Mouse (Mus musculus) MEL (cell line): ENCODE data around the gene Akr1b8. TPM values are rescaled to one million over a fixed set of nuclear protein-coding genes. Genes with fewer than 3 reads are reported as not detected.
A peak's percentile ranks its signal among the peaks of the same experiment; 100 is the strongest.

Source experiments
- DNase-seq: peaks from one replicate; pipeline ENCODE4 v3.0.0; 2011; ENCODE audit warnings: low read depth, low spot score
- H3K27ac ChIP-seq: 2 replicates; pipeline ENCODE4 v1.5.1; 2012; ENCODE audit warnings: low read depth, mild to moderate bottlenecking, control low read depth, low read length, moderate library complexity; ENCODE audit not compliant: control insufficient read depth
- H3K27me3 ChIP-seq, 2 experiments: fragments of 150-350 bp in 1 of 2; sonication (generic) in 1 of 2; 2 replicates each; pipeline ENCODE4 v1.6.1; 2012; ENCODE audit warnings: low read length in 2 of 2, mild to moderate bottlenecking in 2 of 2, improper control_type of control experiment in 1 of 2, moderate library complexity in 1 of 2; ENCODE audit not compliant: insufficient read depth in 2 of 2, control insufficient read depth in 1 of 2
- H3K36me3 ChIP-seq, 2 experiments: 2 replicates each; pipeline ENCODE4 v1.6.1; 2012 to 2014; ENCODE audit warnings: low read length in 2 of 2, improper control_type of control experiment in 1 of 2, inconsistent platforms in 1 of 2, mild to moderate bottlenecking in 1 of 2; ENCODE audit not compliant: insufficient read depth in 2 of 2, control insufficient read depth in 1 of 2
- H3K4me1 ChIP-seq, 2 experiments: fragments of 150-350 bp in 1 of 2; sonication (generic) in 1 of 2; 2 replicates each; pipeline ENCODE4 v1.6.1; 2012; ENCODE audit warnings: low read length in 2 of 2, improper control_type of control experiment in 1 of 2, mild to moderate bottlenecking in 1 of 2; ENCODE audit not compliant: insufficient read depth in 2 of 2, control insufficient read depth in 1 of 2
- H3K4me3 ChIP-seq, 2 experiments: fragments of 150-350 bp in 1 of 2; sonication (generic) in 1 of 2; 2 replicates each; pipeline ENCODE4 v1.5.1; 2012; ENCODE audit warnings: low read depth in 2 of 2, low read length in 2 of 2, mild to moderate bottlenecking in 2 of 2, moderate library complexity in 2 of 2, control low read depth in 1 of 2, improper control_type of control experiment in 1 of 2; ENCODE audit not compliant: control insufficient read depth in 1 of 2, insufficient read depth in 1 of 2
- H3K79me2 ChIP-seq: 2 replicates; pipeline ENCODE4 v1.6.1; 2012; ENCODE audit warnings: mild to moderate bottlenecking, low read length, moderate library complexity; ENCODE audit not compliant: control insufficient read depth, poor library complexity, insufficient read depth
- H3K9ac ChIP-seq: 2 replicates; pipeline ENCODE4 v1.6.1; 2012; ENCODE audit warnings: low read depth, mild to moderate bottlenecking, control low read depth, low read length, moderate library complexity; ENCODE audit not compliant: control insufficient read depth, poor library complexity, severe bottlenecking
- H3K9me3 ChIP-seq: fragments of 150-350 bp; sonication (generic); replicated peaks from 2 replicates; pipeline ENCODE4 v1.6.1; 2012; ENCODE audit warnings: mild to moderate bottlenecking, low read length, improper control_type of control experiment, moderate library complexity; ENCODE audit not compliant: insufficient read depth
- E2F4 ChIP-seq: IDR thresholded peaks from 2 replicates; pipeline ENCODE4 v1.6.1; 2011; ENCODE audit warnings: low read depth, low read length, improper control_type of control experiment, borderline replicate concordance
- ELF1 ChIP-seq: IDR thresholded peaks from 2 replicates; pipeline ENCODE4 v1.6.1; 2014; ENCODE audit warnings: low read depth, mild to moderate bottlenecking, inconsistent platforms, low read length, improper control_type of control experiment, moderate library complexity
- ETS1 ChIP-seq: IDR thresholded peaks from 2 replicates; pipeline ENCODE4 v1.6.1; 2012; ENCODE audit warnings: low read depth, mild to moderate bottlenecking, inconsistent platforms, low read length, improper control_type of control experiment, moderate library complexity
- GATA1 ChIP-seq: IDR thresholded peaks from 2 replicates; pipeline ENCODE4 v1.6.1; 2011; ENCODE audit warnings: low read depth, low read length, improper control_type of control experiment
- KAT2A ChIP-seq: conservative IDR thresholded peaks from 2 replicates; pipeline ENCODE4 v1.6.1; 2012; ENCODE audit warnings: low read depth, low read length, improper control_type of control experiment, inconsistent platforms
- MAFK ChIP-seq: IDR thresholded peaks from 2 replicates; pipeline ENCODE4 v1.6.1; 2011; ENCODE audit warnings: low read depth, mild to moderate bottlenecking, low read length, improper control_type of control experiment, borderline replicate concordance
- MYC ChIP-seq: IDR thresholded peaks from 2 replicates; pipeline ENCODE4 v1.6.1; 2011; ENCODE audit warnings: low read depth, mild to moderate bottlenecking, low read length, improper control_type of control experiment, moderate library complexity
- NRF1 ChIP-seq: IDR thresholded peaks from 2 replicates; pipeline ENCODE4 v1.6.1; 2014; ENCODE audit warnings: low read depth, mild to moderate bottlenecking, inconsistent platforms, low read length, improper control_type of control experiment, moderate library complexity; ENCODE audit not compliant: poor library complexity, insufficient read depth, severe bottlenecking
- RAD21 ChIP-seq: IDR thresholded peaks from 2 replicates; pipeline ENCODE4 v1.6.1; 2011; ENCODE audit warnings: mild to moderate bottlenecking, low read depth, low read length, improper control_type of control experiment
- TAL1 ChIP-seq: IDR thresholded peaks from 2 replicates; pipeline ENCODE4 v1.6.1; 2012; ENCODE audit warnings: mild to moderate bottlenecking, inconsistent platforms, low read length, moderate library complexity, mixed read lengths
- TBP ChIP-seq: IDR thresholded peaks from 2 replicates; pipeline ENCODE4 v1.8.0; 2011; ENCODE audit warnings: low read depth, low read length, improper control_type of control experiment
- TCF12 ChIP-seq: IDR thresholded peaks from 2 replicates; pipeline ENCODE4 v1.6.1; 2014; ENCODE audit warnings: low read depth, mild to moderate bottlenecking, inconsistent platforms, low read length, improper control_type of control experiment, moderate library complexity
- USF1 ChIP-seq: IDR thresholded peaks from 2 replicates; pipeline ENCODE4 v1.6.1; 2014; ENCODE audit warnings: low read depth, mild to moderate bottlenecking, inconsistent platforms, low read length, improper control_type of control experiment, moderate library complexity
- USF2 ChIP-seq, 2 experiments: IDR thresholded peaks; 2 replicates each; pipeline ENCODE4 v1.6.1; 2011 to 2012; ENCODE audit warnings: improper control_type of control experiment in 2 of 2, low read length in 2 of 2, borderline replicate concordance in 1 of 2, inconsistent platforms in 1 of 2, low read depth in 1 of 2, mild to moderate bottlenecking in 1 of 2; ENCODE audit not compliant: insufficient read depth in 1 of 2
- ZMIZ1 ChIP-seq: IDR thresholded peaks from 2 replicates; pipeline ENCODE4 v1.6.1; 2012; ENCODE audit warnings: low read depth, mild to moderate bottlenecking, inconsistent platforms, low read length, improper control_type of control experiment, moderate library complexity
- ZNF384 ChIP-seq: IDR thresholded peaks from 2 replicates; pipeline ENCODE4 v1.6.1; 2012; ENCODE audit warnings: low read depth, mild to moderate bottlenecking, inconsistent platforms, low read length, improper control_type of control experiment
- polyA plus RNA-seq, 2 experiments: library from polyadenylated mRNA; stranded (reverse) in 1 of 2; unstranded in 1 of 2; fragments of >175 nt in 1 of 2; fragments of >200 nt in 1 of 2; gene quantifications; 2 replicates each; pipeline versions ENCODE4 v1.2.1 to v1.2.4; 2012; ENCODE audit warnings: low replicate concordance in 2 of 2, low read depth in 1 of 2; ENCODE audit not compliant: insufficient read length in 2 of 2, insufficient read depth in 1 of 2, missing spikeins in 1 of 2
- total RNA-seq: library from RNA; depleted of rRNA; stranded (reverse); fragments of 300-350 nt; gene quantifications from 2 replicates; pipeline ENCODE4 v1.2.3, GENCODE M21; 2012; rRNA removed

Akr1b8 gene
- total RNA-seq (not detected in 2 replicates), polyA plus RNA-seq (not detected)

DNA sequence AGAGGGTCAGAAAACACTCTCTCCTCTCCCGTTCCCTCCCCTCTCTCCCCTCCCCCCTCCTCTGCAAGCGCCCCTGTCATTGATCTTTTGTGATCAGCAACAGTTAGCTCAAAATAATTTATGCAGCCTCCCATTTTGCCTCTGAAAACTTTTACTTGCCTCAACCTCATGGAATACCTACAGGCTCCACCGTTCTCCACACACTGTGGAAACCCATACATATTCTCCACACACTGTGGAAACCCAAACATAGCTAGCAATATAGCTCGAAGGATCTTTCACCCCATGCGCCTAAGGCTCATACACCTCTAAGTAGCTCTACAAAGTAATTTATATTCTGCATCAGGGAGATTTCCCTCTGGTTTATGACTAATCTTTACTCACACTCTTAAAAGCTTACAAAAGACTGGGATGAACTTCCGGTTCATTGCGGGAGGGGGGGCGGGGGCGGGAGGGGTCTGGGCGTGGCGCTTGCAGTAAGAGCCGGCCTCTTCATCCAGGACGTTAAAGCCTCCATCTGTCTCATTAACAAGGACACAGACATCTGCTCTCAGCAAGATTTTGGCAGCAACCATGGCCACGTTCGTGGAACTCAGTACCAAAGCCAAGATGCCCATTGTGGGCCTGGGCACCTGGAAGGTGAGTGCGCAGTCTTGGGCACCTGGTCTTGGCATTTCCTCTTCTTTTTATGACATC is at the start of gene Akr1b8:
Gene Akr1b8, plus strand, starts transcription at position 462 of the 696 bp plus-strand sequence.
- DNase-seq: no peak
- no peaks in the 10 kb centered on the region for H3K36me3 ChIP-seq
- TF ChIP-seq MAFK (no peak), ETS1 (no peak), ZMIZ1 (no peak), USF1 (no peak), ZNF384 (no peak), KAT2A (no peak), MYC (no peak), USF2 (IDR thresholded peaks at IDR 0.05; ENCODE audit: borderline replicate concordance in 1 of 2, insufficient read depth in 1 of 2, low read depth in 1 of 2, low read length in 2 of 2) (no peak), E2F4 (no peak), ELF1 (no peak), NRF1 (no peak), TCF12 (no peak), TBP (no peak), TAL1 (no peak)
- TF ChIP-seq, all 39 proteins: peak for 0
- no peaks in the 10 kb centered on the region for H3K9me3 ChIP-seq
- no peak within 1 kb of the TSS for H3K27ac ChIP-seq
- H3K4me3 ChIP-seq: no peak within 1 kb of the TSS
- H3K4me1 ChIP-seq: no peaks in the 10 kb centered on the region
- no peak within 1 kb of the TSS for H3K9ac ChIP-seq
- H3K79me2 ChIP-seq: no peaks in the 10 kb centered on the region
- H3K27me3 ChIP-seq: peaks cover 3 to 6% of the 10 kb centered on the region in 2 experiments; a peak in 3 of 4 replicates

DNA sequence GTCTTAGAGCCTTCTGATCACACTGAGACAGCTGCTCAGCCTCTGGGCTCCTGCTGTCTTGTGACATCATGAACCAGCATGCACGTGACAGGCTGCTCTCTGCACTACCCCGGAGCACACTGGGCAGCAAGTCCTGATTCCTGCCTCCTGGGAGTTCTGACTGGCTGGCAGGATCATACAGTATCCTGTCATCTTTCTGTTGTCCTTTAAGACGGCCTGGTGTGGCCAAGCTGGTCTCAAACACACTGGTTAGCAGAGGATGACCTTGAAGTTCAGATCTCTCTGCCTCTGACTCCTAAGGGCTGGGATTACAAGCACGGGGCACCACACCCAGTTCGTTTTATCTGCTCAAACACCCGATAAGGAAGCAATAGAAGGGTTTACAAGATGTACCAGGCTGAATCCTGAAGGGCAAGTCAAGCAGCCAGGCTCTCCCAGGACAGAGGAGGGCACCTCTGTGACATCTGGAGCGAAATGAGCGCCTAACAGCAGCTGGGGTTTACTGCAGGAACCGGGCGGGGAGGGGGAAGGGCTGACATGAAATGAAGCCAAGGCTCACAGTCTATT is 49.2 kb upstream of the Akr1b8 start:
- Histone ChIP-seq H3K36me3 (no peaks in the 10 kb centered on the region; a peak in 1 of 4 replicates), H3K4me1 (no peaks in the 10 kb centered on the region), H3K79me2 (no peaks in the 10 kb centered on the region), H3K4me3 (no peak overlapping the region), H3K27ac (no peak overlapping the region), H3K27me3 (no peaks in the 10 kb centered on the region), H3K9me3 (no peaks in the 10 kb centered on the region), H3K9ac (no peak overlapping the region)
- DNase-seq: no peak
- TF ChIP-seq GATA1: peak; percentile 4; the same call in 1 of the 2 replicates
- no peak for TF ChIP-seq RAD21
